Mouse (Mus musculus): Measurements from ENCODE around the gene Stat6. TPM values are rescaled to one million over a fixed set of nuclear protein-coding genes. Genes with fewer than 3 reads are reported as not detected.

Stat6 gene
- polyA plus RNA-seq, 1 experiment from 2014 or later, result 5.7 TPM

DNA sequence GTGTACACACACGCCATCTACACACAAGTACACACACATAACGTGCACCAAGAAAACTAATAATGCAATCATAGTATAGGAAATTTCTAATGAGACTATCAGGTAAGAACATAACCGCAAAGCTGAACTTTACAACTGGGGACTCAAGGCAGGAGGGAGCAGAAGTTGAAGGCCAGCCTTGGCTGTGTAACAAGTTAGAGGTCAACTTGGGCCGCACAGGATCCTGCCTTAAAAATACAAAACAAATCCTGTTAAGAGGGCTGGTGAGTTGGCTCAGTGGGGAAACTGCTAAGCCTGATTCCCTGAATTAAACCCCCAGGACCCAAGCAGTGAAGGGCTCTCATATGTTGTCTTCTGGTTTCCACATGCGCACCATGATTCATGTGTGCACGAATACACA is 40.6 kb upstream of the Stat6 start:
- WGBS, result 91% methylated on average over 6 of the region's 6 CpGs
- Histone ChIP-seq H3K4me1 (ENCODE audit: control insufficient read depth, insufficient read depth, low read length) (peaks cover 3% of the 10 kb centered on the region; the same call in 1 of the 2 replicates), H3K9me3 (ENCODE audit: control insufficient read depth, low read length) (no peaks in the 10 kb centered on the region), H3K9ac (ENCODE audit: low read length) (no peak overlapping the region), H3K27me3 (ENCODE audit: control insufficient read depth, insufficient read depth, low read length) (no peaks in the 10 kb centered on the region), H3K36me3 (ENCODE audit: control insufficient read depth, insufficient read depth, low read length) (peaks cover 14% of the 10 kb centered on the region), H3K4me2 (no peak overlapping the region), H3K27ac (ENCODE audit: low read depth, low read length) (no peak overlapping the region), H3K4me3 (ENCODE audit: low read depth, low read length) (no peak overlapping the region)
- ATAC-seq (ENCODE audit: low FRiP score), result no peak
- DNase-seq (ENCODE audit: low spot score, missing footprints), result no peak

GRCm38 (mm10) chr10:127603437-127604371 is 39.1 kb upstream of the Stat6 start:
- no peak overlapping the region for H3K27ac ChIP-seq (ENCODE audit: low read depth, low read length)
- peaks cover 3% of the 10 kb centered on the region; the same call in 1 of the 2 replicates for H3K4me1 ChIP-seq (ENCODE audit: control insufficient read depth, insufficient read depth, low read length)
- no peak overlapping the region for H3K4me2 ChIP-seq
- WGBS, result 79% methylated on average over 13 of the region's 13 CpGs
- H3K4me3 ChIP-seq (ENCODE audit: low read depth, low read length), result no peak overlapping the region
- no peak for DNase-seq (ENCODE audit: low spot score, missing footprints)
- no peaks in the 10 kb centered on the region for H3K27me3 ChIP-seq (ENCODE audit: control insufficient read depth, insufficient read depth, low read length)
- peaks cover 14% of the 10 kb centered on the region for H3K36me3 ChIP-seq (ENCODE audit: control insufficient read depth, insufficient read depth, low read length)
- H3K9me3 ChIP-seq (ENCODE audit: control insufficient read depth, low read length), result no peaks in the 10 kb centered on the region
- ATAC-seq (ENCODE audit: low FRiP score), result no peak
- H3K9ac ChIP-seq (ENCODE audit: low read length), result no peak overlapping the region

- 74% methylated on average over 15 of the region's 15 CpGs for WGBS
- no peak overlapping the region for H3K4me2 ChIP-seq
- no peaks in the 10 kb centered on the region for H3K9me3 ChIP-seq (ENCODE audit: control insufficient read depth, low read length)
- peaks cover under 1% of the 10 kb centered on the region; the same call in 1 of the 2 replicates for H3K4me1 ChIP-seq (ENCODE audit: control insufficient read depth, insufficient read depth, low read length)
- H3K9ac ChIP-seq (ENCODE audit: low read length), result no peak overlapping the region
- H3K27ac ChIP-seq (ENCODE audit: low read depth, low read length), result no peak overlapping the region
- H3K4me3 ChIP-seq (ENCODE audit: low read depth, low read length), result no peak overlapping the region
- ATAC-seq (ENCODE audit: low FRiP score) (no peak), DNase-seq (ENCODE audit: low spot score, missing footprints) (no peak)
- no peaks in the 10 kb centered on the region for H3K27me3 ChIP-seq (ENCODE audit: control insufficient read depth, insufficient read depth, low read length)
- H3K36me3 ChIP-seq (ENCODE audit: control insufficient read depth, insufficient read depth, low read length), result peaks cover 16% of the 10 kb centered on the region
These were observed 38.1 kb upstream of the Stat6 start for GRCm38 (mm10) chr10:127604465-127605250.

DNA sequence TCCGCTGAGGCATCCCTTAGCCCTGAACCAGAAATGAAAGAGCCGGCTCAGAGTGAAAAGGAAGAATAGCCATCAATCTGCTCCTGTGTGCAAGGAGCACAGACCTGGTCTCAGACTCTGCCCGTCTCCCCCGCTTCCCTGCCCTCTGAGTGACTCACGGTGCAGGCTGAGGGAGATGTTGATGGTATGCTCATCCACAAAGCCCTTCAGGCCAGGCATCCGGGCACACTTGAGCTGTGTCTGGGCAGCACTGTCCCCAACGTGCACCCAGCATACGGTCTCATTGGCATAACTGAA is 37.6 kb upstream of the Stat6 start:
- Histone ChIP-seq H3K27me3 (ENCODE audit: control insufficient read depth, insufficient read depth, low read length) (no peaks in the 10 kb centered on the region), H3K4me1 (ENCODE audit: control insufficient read depth, insufficient read depth, low read length) (no peaks in the 10 kb centered on the region), H3K9me3 (ENCODE audit: control insufficient read depth, low read length) (no peaks in the 10 kb centered on the region), H3K4me2 (no peak overlapping the region), H3K9ac (ENCODE audit: low read length) (no peak overlapping the region), H3K36me3 (ENCODE audit: control insufficient read depth, insufficient read depth, low read length) (peaks cover 21% of the 10 kb centered on the region), H3K4me3 (ENCODE audit: low read depth, low read length) (no peak overlapping the region), H3K27ac (ENCODE audit: low read depth, low read length) (no peak overlapping the region)
- WGBS, result 89% methylated on average over 8 of the region's 8 CpGs
- DNase-seq (ENCODE audit: low spot score, missing footprints) (no peak), ATAC-seq (ENCODE audit: low FRiP score) (no peak)

GRCm38 (mm10) chr10:127605756-127606155 is 37.0 kb upstream of the Stat6 start:
- Histone ChIP-seq H3K9ac (ENCODE audit: low read length) (no peak overlapping the region), H3K4me3 (ENCODE audit: low read depth, low read length) (no peak overlapping the region), H3K4me1 (ENCODE audit: control insufficient read depth, insufficient read depth, low read length) (no peaks in the 10 kb centered on the region), H3K36me3 (ENCODE audit: control insufficient read depth, insufficient read depth, low read length) (peaks cover 26% of the 10 kb centered on the region), H3K27ac (ENCODE audit: low read depth, low read length) (no peak overlapping the region), H3K4me2 (no peak overlapping the region), H3K9me3 (ENCODE audit: control insufficient read depth, low read length) (no peaks in the 10 kb centered on the region), H3K27me3 (ENCODE audit: control insufficient read depth, insufficient read depth, low read length) (no peaks in the 10 kb centered on the region)
- ATAC-seq (ENCODE audit: low FRiP score) (no peak), DNase-seq (ENCODE audit: low spot score, missing footprints) (no peak)
- WGBS, result 95% methylated on average over 9 of the region's 9 CpGs

- Histone ChIP-seq H3K4me2 (no peak overlapping the region), H3K9me3 (ENCODE audit: control insufficient read depth, low read length) (no peaks in the 10 kb centered on the region), H3K36me3 (ENCODE audit: control insufficient read depth, insufficient read depth, low read length) (peaks cover 32% of the 10 kb centered on the region), H3K9ac (ENCODE audit: low read length) (no peak overlapping the region), H3K27ac (ENCODE audit: low read depth, low read length) (no peak overlapping the region), H3K4me1 (ENCODE audit: control insufficient read depth, insufficient read depth, low read length) (no peaks in the 10 kb centered on the region), H3K27me3 (ENCODE audit: control insufficient read depth, insufficient read depth, low read length) (no peaks in the 10 kb centered on the region), H3K4me3 (ENCODE audit: low read depth, low read length) (no peak overlapping the region)
- 90% methylated on average over 7 of the region's 7 CpGs for WGBS
- ATAC-seq (ENCODE audit: low FRiP score), result no peak
- DNase-seq (ENCODE audit: low spot score, missing footprints), result no peak
These were observed 35.7 kb upstream of the Stat6 start for GRCm38 (mm10) chr10:127607059-127607458.

GRCm38 (mm10) chr10:127609415-127610065 is 33.2 kb upstream of the Stat6 start:
- DNase-seq (ENCODE audit: low spot score, missing footprints) (no peak), ATAC-seq (ENCODE audit: low FRiP score) (no peak)
- 78% methylated on average over 9 of the region's 9 CpGs for WGBS
- no peaks in the 10 kb centered on the region for H3K9me3 ChIP-seq (ENCODE audit: control insufficient read depth, low read length)
- H3K4me1 ChIP-seq (ENCODE audit: control insufficient read depth, insufficient read depth, low read length), result peaks cover 8% of the 10 kb centered on the region
- H3K4me3 ChIP-seq (ENCODE audit: low read depth, low read length), result no peak overlapping the region
- no peak overlapping the region for H3K27ac ChIP-seq (ENCODE audit: low read depth, low read length)
- H3K27me3 ChIP-seq (ENCODE audit: control insufficient read depth, insufficient read depth, low read length), result no peaks in the 10 kb centered on the region
- H3K36me3 ChIP-seq (ENCODE audit: control insufficient read depth, insufficient read depth, low read length), result peaks cover 28% of the 10 kb centered on the region
- no peak overlapping the region for H3K4me2 ChIP-seq
- no peak overlapping the region for H3K9ac ChIP-seq (ENCODE audit: low read length)

- Histone ChIP-seq H3K9me3 (ENCODE audit: control insufficient read depth, low read length) (no peaks in the 10 kb centered on the region), H3K4me3 (ENCODE audit: low read depth, low read length) (no peak overlapping the region), H3K4me2 (no peak overlapping the region), H3K27me3 (ENCODE audit: control insufficient read depth, insufficient read depth, low read length) (no peaks in the 10 kb centered on the region), H3K36me3 (ENCODE audit: control insufficient read depth, insufficient read depth, low read length) (peaks cover 28% of the 10 kb centered on the region), H3K27ac (ENCODE audit: low read depth, low read length) (no peak overlapping the region), H3K9ac (ENCODE audit: low read length) (no peak overlapping the region), H3K4me1 (ENCODE audit: control insufficient read depth, insufficient read depth, low read length) (peaks cover 13% of the 10 kb centered on the region)
- ATAC-seq (ENCODE audit: low FRiP score), result no peak
- WGBS, result 91% methylated on average over 9 of the region's 9 CpGs
- no peak for DNase-seq (ENCODE audit: low spot score, missing footprints)
These were observed 32.7 kb upstream of the Stat6 start for GRCm38 (mm10) chr10:127610066-127610415.
